Mouse (Mus musculus) forebrain, embryonic 15.5 days (tissue): ENCODE results near the gene Zp3. TPM values are rescaled to one million over a fixed set of nuclear protein-coding genes. Genes with fewer than 3 reads are reported as not detected.

ENCODE experiments used
- ATAC-seq: fragments of 200-750 bp; cut with Nextera tagmentation; replicated peaks from 2 replicates; pipeline ENCODE4 v1.8.0; 2017; ENCODE audit warnings: mild to moderate bottlenecking, moderate TSS enrichment, moderate library complexity
- H3K27ac ChIP-seq: fragments of 300-500 bp; sonication (generic); replicated peaks from 2 replicates; pipeline ENCODE4 v1.5.1; 2015; ENCODE audit warnings: mild to moderate bottlenecking, inconsistent platforms
- H3K27me3 ChIP-seq: fragments of 300-500 bp; sonication (generic); 2 replicates; pipeline ENCODE4 v1.6.1; 2015; ENCODE audit warnings: inconsistent platforms
- H3K36me3 ChIP-seq: fragments of 300-500 bp; sonication (generic); 2 replicates; pipeline ENCODE4 v1.6.1; 2015; ENCODE audit warnings: mild to moderate bottlenecking, inconsistent platforms
- H3K4me1 ChIP-seq: fragments of 300-500 bp; sonication (generic); 2 replicates; pipeline ENCODE4 v1.6.1; 2015; ENCODE audit warnings: inconsistent platforms
- H3K4me2 ChIP-seq: fragments of 300-500 bp; sonication (generic); replicated peaks from 2 replicates; pipeline ENCODE4 v1.6.1; 2015; ENCODE audit warnings: mild to moderate bottlenecking, inconsistent platforms
- H3K4me3 ChIP-seq: fragments of 300-500 bp; sonication (generic); 2 replicates; pipeline ENCODE4 v1.5.1; 2015; ENCODE audit warnings: mild to moderate bottlenecking, inconsistent platforms
- H3K9ac ChIP-seq: fragments of 300-500 bp; sonication (generic); replicated peaks from 2 replicates; pipeline ENCODE4 v1.6.1; 2015; ENCODE audit warnings: mild to moderate bottlenecking, inconsistent platforms
- H3K9me3 ChIP-seq: fragments of 300-500 bp; sonication (generic); 2 replicates; pipeline ENCODE4 v1.6.1; 2016; ENCODE audit warnings: inconsistent platforms
- WGBS: fragments of 180-500 bp; shearing (Covaris S2); methylation state at CpG from one replicate; pipeline ENCODE4 v1.1.7; 2015; ENCODE audit warnings: mixed read lengths; 5-methylcytosine and 5-hydroxymethylcytosine counted together
- polyA plus RNA-seq: library from polyadenylated mRNA; unstranded; fragments of >200 nt; fragmentation: Nextera tagmentation; extraction: Ambion mirVana; gene quantifications from 2 replicates; pipeline ENCODE4 v1.2.1, GENCODE M21; 2015

Zp3 gene
- polyA plus RNA-seq, 1 experiment from 2014 or later: not detected

DNA sequence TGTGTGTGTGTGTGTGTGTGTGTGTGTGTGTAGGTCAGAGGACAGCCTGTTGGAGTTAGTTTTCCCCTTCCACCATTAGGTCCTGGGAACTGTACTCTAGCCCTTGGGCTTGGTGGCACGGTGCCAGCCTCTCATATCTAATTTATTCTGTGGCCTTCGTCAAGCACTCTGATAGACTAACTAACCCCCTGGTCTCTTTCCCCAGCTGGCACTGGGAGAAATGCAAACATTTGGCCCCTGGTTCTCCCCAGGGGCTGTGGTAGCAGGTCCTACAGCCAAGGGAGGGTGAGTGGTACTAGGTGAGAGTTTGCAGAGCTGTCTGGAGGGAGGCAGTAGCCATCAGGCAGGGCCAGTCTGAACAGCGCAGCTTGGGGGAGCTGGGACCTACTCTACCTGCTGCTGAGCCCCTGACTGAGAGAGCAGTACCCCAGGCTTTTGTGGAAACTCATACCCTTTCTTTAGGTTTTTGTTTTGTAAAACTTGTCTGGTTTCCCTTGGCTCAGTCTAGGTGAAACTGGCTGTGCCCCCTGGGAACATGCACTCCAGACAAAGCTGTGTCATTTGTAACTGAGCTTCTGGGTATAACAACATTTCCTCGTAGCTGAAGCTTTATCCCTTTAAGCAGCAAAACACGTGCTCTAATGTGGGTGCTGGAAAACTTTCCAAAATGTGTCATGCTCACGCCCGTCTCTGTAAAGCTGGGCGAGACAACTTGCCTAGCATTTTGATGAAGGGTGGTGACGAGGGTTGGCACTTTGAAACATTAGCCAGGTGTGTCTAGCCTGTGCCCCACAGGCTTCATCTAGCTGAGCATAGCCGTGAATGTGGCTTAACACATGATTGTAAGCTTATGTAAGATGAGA is 36.3 kb downstream of the Zp3 start:
- Histone ChIP-seq H3K9ac (no peak overlapping the region), H3K27me3 (no peaks in the 10 kb centered on the region), H3K4me1 (peaks cover 26% of the 10 kb centered on the region), H3K36me3 (peaks cover 17% of the 10 kb centered on the region), H3K27ac (peak overlapping the region; percentile 68), H3K4me3 (no peak overlapping the region), H3K9me3 (no peaks in the 10 kb centered on the region), H3K4me2 (no peak overlapping the region)
- ATAC-seq: no peak
- 41% methylated on average over 10 of the region's 10 CpGs for WGBS

DNA sequence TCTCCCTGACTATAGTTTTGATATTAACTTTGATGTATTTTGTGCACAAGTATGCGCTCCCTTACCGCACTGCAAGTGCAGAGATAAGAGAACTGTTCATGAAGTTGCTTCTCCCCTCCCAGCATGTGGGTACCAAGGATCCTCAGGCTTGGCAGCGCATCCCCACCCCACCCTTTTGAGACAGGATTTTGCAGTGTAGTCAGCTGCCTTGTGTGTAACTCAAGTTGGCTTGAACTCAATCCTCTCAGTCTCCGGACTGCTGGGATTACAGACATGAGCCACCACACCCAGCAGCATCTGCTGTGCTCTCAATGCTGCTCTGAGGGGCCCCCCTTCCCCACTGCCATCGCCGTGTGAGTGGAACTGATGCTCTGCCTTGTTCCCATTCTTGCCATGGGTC is 37.4 kb downstream of the Zp3 start:
- peaks cover 7% of the 10 kb centered on the region for H3K36me3 ChIP-seq
- peaks cover 26% of the 10 kb centered on the region for H3K4me1 ChIP-seq
- H3K4me2 ChIP-seq: no peak overlapping the region
- H3K27me3 ChIP-seq: no peaks in the 10 kb centered on the region
- WGBS: 77% methylated on average over 6 of the region's 6 CpGs
- H3K4me3 ChIP-seq: no peak overlapping the region
- no peak overlapping the region for H3K9ac ChIP-seq
- no peak for ATAC-seq
- H3K9me3 ChIP-seq: no peaks in the 10 kb centered on the region
- H3K27ac ChIP-seq: no peak overlapping the region

DNA sequence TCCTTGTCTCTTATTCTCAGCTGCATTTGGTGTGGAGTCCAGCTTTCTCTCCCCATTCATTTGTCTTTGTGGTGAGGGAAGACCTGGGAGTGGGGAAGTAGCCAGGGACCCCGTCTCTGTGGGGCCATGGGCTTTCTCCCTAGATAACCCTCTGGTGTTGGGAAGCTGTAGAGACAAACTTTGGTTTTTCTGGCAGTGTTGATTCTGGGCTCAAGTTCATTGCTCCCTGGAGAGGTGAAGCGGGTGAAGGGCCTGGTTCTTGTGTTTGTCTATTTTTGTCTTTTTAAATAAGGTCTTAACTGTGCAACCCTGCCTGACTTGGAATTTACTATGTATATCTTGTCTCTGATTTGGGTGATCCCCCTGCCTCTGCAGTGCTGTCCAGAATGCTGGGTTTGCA is 38.8 kb downstream of the Zp3 start:
- Histone ChIP-seq H3K36me3 (no peaks in the 10 kb centered on the region), H3K9me3 (no peaks in the 10 kb centered on the region), H3K4me3 (no peak overlapping the region), H3K4me2 (no peak overlapping the region), H3K27me3 (no peaks in the 10 kb centered on the region), H3K4me1 (peaks cover 26% of the 10 kb centered on the region), H3K27ac (no peak overlapping the region), H3K9ac (no peak overlapping the region)
- no peak for ATAC-seq
- 91% methylated on average over 2 of the region's 2 CpGs for WGBS

DNA sequence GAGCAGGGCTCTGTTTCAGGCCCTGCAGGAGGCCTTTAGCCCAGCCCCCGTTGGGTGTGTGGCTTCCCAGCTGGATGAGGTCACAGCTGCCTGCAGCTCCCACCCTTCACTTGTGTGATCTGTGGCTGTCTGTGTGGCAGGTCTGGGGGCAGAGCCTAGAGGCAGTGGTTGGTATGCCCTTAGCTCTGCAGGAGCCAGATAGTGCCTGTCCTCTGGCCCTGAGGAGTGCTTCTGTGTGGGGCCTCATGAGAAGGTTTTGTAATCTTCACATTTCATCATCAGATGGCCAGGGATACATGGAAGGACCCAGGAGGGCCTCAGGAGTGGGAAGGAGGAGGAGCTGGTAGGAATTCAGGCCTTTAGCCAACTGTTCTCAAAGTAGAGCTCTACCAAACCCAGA is 40.0 kb downstream of the Zp3 start:
- no peaks in the 10 kb centered on the region for H3K9me3 ChIP-seq
- H3K36me3 ChIP-seq: no peaks in the 10 kb centered on the region
- H3K4me3 ChIP-seq: no peak overlapping the region
- H3K27ac ChIP-seq: no peak overlapping the region
- no peak overlapping the region for H3K9ac ChIP-seq
- no peak for ATAC-seq
- WGBS: 33% methylated on average over 1 of the region's 1 CpGs
- peaks cover 26% of the 10 kb centered on the region for H3K4me1 ChIP-seq
- no peaks in the 10 kb centered on the region for H3K27me3 ChIP-seq
- H3K4me2 ChIP-seq: no peak overlapping the region

DNA sequence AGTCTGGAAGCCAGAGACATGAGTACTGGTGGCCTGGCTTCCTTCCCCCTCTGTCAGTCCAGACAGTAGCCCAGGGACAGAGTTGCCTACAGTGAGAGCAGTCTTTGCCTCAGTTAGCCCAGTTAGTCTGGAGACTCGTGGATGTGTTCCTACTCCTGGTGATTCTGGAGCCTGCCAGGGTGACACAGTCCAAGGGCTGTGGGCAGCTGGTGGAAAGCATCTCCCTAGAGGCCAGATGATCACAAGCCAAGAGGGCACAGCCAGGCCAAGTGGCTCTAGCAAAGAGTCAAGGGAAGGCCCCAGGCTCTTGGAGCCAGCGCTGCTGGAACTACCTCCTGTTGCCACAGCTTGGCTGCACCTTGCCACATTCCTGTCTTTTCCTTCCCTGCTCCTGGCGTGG is 45.8 kb downstream of the Zp3 start:
- 89% methylated on average over 3 of the region's 3 CpGs for WGBS
- ATAC-seq: no peak
- peaks cover 15% of the 10 kb centered on the region; the same call in 1 of the 2 replicates for H3K36me3 ChIP-seq

DNA sequence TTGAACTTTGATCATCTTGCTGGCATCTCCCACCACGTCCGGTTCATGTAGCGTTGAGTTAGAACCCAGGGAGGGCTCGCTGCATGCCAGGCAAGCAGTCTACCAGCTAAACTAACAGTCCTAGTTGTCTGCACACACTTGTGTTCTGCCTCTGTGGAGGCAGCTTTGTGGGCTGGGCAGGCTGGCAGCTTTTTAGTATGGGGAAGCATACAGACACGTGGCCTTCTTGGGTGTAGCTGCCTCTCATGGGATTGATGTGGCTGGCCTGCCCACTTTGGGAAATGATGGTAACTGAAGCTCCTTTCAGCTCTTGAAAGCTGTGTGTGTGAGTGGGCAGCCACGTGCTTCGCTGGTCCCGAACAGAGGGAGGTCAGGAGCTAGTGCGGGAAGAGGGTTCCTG is 47.0 kb downstream of the Zp3 start:
- no peak overlapping the region for H3K9ac ChIP-seq
- no peaks in the 10 kb centered on the region for H3K27me3 ChIP-seq
- H3K4me2 ChIP-seq: no peak overlapping the region
- H3K4me3 ChIP-seq: no peak overlapping the region
- no peak overlapping the region for H3K27ac ChIP-seq
- H3K36me3 ChIP-seq: peaks cover 16% of the 10 kb centered on the region
- no peak for ATAC-seq
- H3K9me3 ChIP-seq: no peaks in the 10 kb centered on the region
- 82% methylated on average over 9 of the region's 9 CpGs for WGBS
- H3K4me1 ChIP-seq: no peaks in the 10 kb centered on the region

More for the DNA sequence above, 45.8 kb downstream of the Zp3 start:
- no peaks in the 10 kb centered on the region for H3K27me3 ChIP-seq
- H3K9me3 ChIP-seq: no peaks in the 10 kb centered on the region
- H3K4me2 ChIP-seq: no peak overlapping the region
- no peak overlapping the region for H3K9ac ChIP-seq
- no peak overlapping the region for H3K4me3 ChIP-seq
- H3K27ac ChIP-seq: no peak overlapping the region
- H3K4me1 ChIP-seq: no peaks in the 10 kb centered on the region

DNA sequence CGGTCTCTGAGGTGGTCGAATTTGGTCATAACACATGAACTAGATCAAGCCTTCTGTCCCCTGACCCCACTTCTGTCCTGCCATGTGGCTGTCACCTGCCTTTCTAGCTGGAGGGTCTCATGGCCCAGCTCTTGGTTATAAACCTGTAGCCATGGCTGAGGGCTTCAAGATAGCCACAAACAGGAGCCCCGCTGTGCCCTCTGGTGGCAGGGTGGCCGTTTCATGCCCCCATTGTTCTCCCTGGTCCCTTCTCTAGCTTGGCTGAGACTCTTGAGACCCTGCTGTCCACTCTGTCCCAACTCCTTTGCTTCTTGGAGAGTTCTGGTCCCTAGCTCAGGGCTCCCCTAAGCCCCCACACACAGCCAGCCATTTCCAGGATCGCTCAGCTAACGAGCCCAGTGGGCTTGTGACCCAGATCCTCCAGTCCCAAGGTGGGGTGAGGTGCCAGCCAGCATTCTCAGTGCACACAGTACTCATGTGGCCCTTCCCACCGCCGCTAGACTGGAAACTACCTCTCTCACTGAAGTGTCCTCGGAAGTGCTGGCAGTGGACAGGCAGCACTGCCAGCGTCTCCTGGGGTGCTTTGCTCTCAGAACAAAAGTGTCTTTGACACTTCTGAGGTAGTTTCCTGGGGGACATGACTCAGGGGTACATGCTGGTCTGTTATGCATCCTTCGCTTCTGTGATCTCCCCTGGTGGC is 47.9 kb downstream of the Zp3 start:
- H3K4me2 ChIP-seq: no peak overlapping the region
- no peaks in the 10 kb centered on the region for H3K27me3 ChIP-seq
- ATAC-seq: no peak
- peaks cover 25% of the 10 kb centered on the region for H3K36me3 ChIP-seq
- H3K4me1 ChIP-seq: no peaks in the 10 kb centered on the region
- 74% methylated on average over 11 of the region's 11 CpGs for WGBS
- H3K27ac ChIP-seq: no peak overlapping the region
- no peaks in the 10 kb centered on the region for H3K9me3 ChIP-seq
- H3K4me3 ChIP-seq: no peak overlapping the region
- H3K9ac ChIP-seq: no peak overlapping the region

DNA sequence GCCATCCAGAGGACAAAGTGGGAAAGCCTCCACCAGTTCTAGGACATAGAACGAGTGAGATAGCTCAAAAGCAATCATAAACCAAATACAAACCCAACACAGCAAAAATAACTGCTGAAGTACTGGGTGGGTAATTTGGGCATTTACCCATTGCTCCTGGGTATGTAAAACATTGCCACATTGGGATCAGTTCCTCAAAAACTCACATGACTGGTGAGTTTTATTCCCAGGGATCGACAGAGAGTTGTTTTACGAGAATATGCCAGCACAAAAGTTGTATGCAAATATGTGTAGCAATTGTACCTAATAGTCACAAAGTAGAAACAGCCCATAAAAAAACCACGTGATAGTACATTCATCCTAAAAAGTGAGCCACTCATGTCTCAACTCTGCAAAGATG is 55.0 kb downstream of the Zp3 start:
- no peak for ATAC-seq
- no peak overlapping the region for H3K9ac ChIP-seq
- no peak overlapping the region for H3K27ac ChIP-seq
- peaks cover 15% of the 10 kb centered on the region for H3K36me3 ChIP-seq
- no peaks in the 10 kb centered on the region for H3K9me3 ChIP-seq
- no peak overlapping the region for H3K4me3 ChIP-seq
- no peaks in the 10 kb centered on the region for H3K4me1 ChIP-seq
- no peaks in the 10 kb centered on the region for H3K27me3 ChIP-seq
- 80% methylated on average over 4 of the region's 4 CpGs for WGBS
- no peak overlapping the region for H3K4me2 ChIP-seq

DNA sequence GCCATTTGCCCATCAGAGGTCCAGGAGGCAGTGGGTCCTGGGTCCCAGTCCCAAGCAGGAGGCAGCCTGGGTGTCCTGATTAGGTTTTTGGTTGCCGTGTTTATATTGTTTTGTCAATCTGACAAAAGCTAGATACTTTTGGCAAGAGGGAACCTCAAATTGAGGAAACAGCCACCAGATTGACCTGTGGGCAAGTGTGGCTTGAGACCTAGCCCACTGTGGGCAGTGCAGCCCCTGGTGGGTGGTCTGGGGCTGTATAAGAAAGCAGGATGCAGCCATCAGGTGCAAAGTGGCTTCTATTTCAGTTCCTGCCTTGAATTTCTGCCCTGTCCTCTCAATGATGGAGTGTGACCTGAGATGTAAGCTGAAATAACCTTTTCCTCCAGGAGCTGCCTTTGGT is 55.4 kb downstream of the Zp3 start:
- H3K27me3 ChIP-seq: no peaks in the 10 kb centered on the region
- ATAC-seq: no peak
- no peaks in the 10 kb centered on the region for H3K4me1 ChIP-seq
- no peak overlapping the region for H3K9ac ChIP-seq
- WGBS: 76% methylated on average over 1 of the region's 1 CpGs
- no peak overlapping the region for H3K4me2 ChIP-seq
- H3K9me3 ChIP-seq: no peaks in the 10 kb centered on the region
- peaks cover 11% of the 10 kb centered on the region for H3K36me3 ChIP-seq
- H3K4me3 ChIP-seq: no peak overlapping the region
- no peak overlapping the region for H3K27ac ChIP-seq

DNA sequence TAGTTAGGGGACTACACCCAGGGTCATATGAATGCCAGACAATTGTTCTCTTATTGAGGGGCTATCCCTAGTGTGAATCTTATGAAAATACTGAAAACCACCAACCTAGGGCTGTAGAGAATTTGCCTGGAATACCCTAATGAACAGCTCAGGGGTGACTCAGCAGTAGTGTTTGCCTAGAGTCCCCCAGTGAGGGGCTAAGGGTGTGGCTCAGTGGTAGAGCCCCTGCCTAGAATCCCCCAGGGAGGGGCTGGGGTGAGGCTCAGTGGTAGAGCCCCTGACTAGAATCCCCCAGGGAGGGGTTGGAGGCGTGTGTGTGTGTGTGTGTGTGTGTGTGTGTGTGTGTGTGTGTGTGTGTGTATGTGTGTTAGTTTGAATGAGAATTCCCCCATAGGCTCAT is 56.8 kb downstream of the Zp3 start:
- Histone ChIP-seq H3K27ac (no peak overlapping the region), H3K4me1 (no peaks in the 10 kb centered on the region), H3K4me3 (no peak overlapping the region), H3K36me3 (peaks cover 11% of the 10 kb centered on the region), H3K9ac (no peak overlapping the region), H3K27me3 (no peaks in the 10 kb centered on the region), H3K9me3 (no peaks in the 10 kb centered on the region), H3K4me2 (no peak overlapping the region)
- ATAC-seq: no peak
- 80% methylated on average over 1 of the region's 1 CpGs for WGBS
